8 mouse cellular contexts compared by ENCODE assay signal in the genomic region with DNA sequence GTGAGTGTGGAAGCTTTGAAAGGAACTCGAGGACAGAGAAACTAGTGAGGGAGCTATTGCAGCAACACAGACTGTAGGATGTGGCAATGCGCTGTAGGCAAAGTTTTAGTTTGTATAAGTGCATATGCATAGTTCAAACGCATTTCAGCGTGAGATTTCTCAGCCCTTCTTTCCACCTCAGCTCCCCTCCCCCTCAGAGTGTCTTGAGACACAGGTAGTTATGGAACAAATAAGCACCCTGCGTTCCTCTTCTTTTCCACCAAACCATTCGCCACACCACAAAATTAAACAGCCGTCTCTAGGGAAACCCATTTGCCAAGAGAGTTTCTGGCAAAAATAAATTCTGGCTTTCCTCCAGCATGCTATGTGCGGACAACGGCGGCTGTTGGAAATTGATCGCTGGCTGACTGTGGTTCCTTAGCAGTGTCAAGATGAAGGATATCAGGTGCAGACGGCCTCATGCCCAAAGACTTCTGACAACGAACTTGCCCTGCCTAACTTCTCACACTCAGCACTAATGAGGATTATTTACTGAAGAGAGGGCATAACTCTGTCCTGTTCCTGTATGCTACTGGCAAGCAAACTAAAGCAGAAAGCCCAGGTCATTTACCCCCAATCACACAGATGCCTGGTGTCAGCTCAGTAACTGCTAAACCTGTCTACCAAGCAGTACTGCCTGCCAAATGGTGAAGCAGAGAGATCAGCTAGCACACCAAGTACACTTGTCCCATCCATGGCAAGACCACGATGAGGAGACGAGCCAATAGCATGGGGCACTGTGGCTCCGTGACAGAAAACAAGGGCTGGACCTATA. TPM values are rescaled to one million over a fixed set of nuclear protein-coding genes. Genes with fewer than 3 reads are reported as not detected.
A peak's percentile ranks its signal among the peaks of the same experiment; 100 is the strongest.
DNase-seq lines count a peak whose midpoint lies in the region; ATAC-seq and TF ChIP-seq lines count a peak whose summit lies in the region.

No protein-coding gene starts in this region.

- H3K36me3 ChIP-seq in kidney, adult 2 months (ENCODE audit: control insufficient read depth, insufficient read depth, low read length), result no peaks in the 10 kb centered on the region
- no peaks in the 10 kb centered on the region for H3K36me3 ChIP-seq in liver, embryonic 11.5 days (ENCODE audit: control insufficient read depth, insufficient read depth, low read length)
- H3K36me3 ChIP-seq in midbrain, embryonic 13.5 days, result no peaks in the 10 kb centered on the region

- no peak overlapping the region; the same call in 1 of the 2 replicates for H3K4me3 ChIP-seq in kidney, adult 2 months (ENCODE audit: insufficient read depth, low read depth, low read length)
- no peak overlapping the region for H3K4me3 ChIP-seq in liver, embryonic 11.5 days (ENCODE audit: low read depth, low read length)
- H3K4me3 ChIP-seq in midbrain, embryonic 13.5 days (replicated peaks), result no peak overlapping the region

- no peaks in the 10 kb centered on the region for H3K9me3 ChIP-seq in liver, embryonic 11.5 days (ENCODE audit: control insufficient read depth, low read length)
- no peaks in the 10 kb centered on the region for H3K9me3 ChIP-seq in midbrain, embryonic 13.5 days

- no peaks in the 10 kb centered on the region for H3K27me3 ChIP-seq in kidney, adult 2 months (replicated peaks; ENCODE audit: control insufficient read depth, insufficient read depth, low read length)
- H3K27me3 ChIP-seq in liver, embryonic 11.5 days (replicated peaks; ENCODE audit: control insufficient read depth, insufficient read depth, low read length), result no peaks in the 10 kb centered on the region
- no peaks in the 10 kb centered on the region for H3K27me3 ChIP-seq in midbrain, embryonic 13.5 days

- ATAC-seq in erythroid progenitor cell, adult 5-6 weeks (replicated peaks; ENCODE audit: low FRiP score, poor library complexity, severe bottlenecking), result peak; percentile 47
- no peak for ATAC-seq in liver, embryonic 11.5 days (replicated peaks; ENCODE audit: low FRiP score)
- no peak for ATAC-seq in midbrain, embryonic 13.5 days

- H3K9ac ChIP-seq in liver, embryonic 11.5 days (ENCODE audit: low read depth, low read length), result peak overlapping the region; percentile 31; the same call in 1 of the 2 replicates
- no peak overlapping the region for H3K9ac ChIP-seq in midbrain, embryonic 13.5 days (replicated peaks)

- H3K4me2 ChIP-seq in liver, embryonic 11.5 days, result peak overlapping the region; percentile 53
- no peak overlapping the region for H3K4me2 ChIP-seq in midbrain, embryonic 13.5 days (replicated peaks)

- WGBS in kidney, adult 2 months, result 29% methylated on average over 16 of the region's 16 CpGs
- 62% methylated on average over 16 of the region's 16 CpGs for WGBS in liver, embryonic 11.5 days
- WGBS in midbrain, embryonic 13.5 days, result 85% methylated on average over 16 of the region's 16 CpGs

- no peak overlapping the region for H3K27ac ChIP-seq in kidney, adult 2 months (ENCODE audit: insufficient read depth, low read depth, low read length)
- H3K27ac ChIP-seq in liver, embryonic 11.5 days (ENCODE audit: low read depth, low read length), result peak overlapping the region; percentile 76
- H3K27ac ChIP-seq in midbrain, embryonic 13.5 days, result no peak overlapping the region

- TF ChIP-seq CTCF in kidney, adult 2 months (conservative IDR thresholded peaks at IDR 0.05; ENCODE audit: insufficient read depth, insufficient read length, low read depth, low read length), result no peak

- TF ChIP-seq POLR2A in kidney, adult 2 months (IDR thresholded peaks at IDR 0.05; ENCODE audit: low read depth, low read length), result no peak

- peaks cover 9% of the 10 kb centered on the region for H3K4me1 ChIP-seq in kidney, adult 2 months (ENCODE audit: control insufficient read depth, insufficient read depth, low read length)
- H3K4me1 ChIP-seq in liver, embryonic 11.5 days (replicated peaks; ENCODE audit: control insufficient read depth, insufficient read depth, low read length), result peaks cover 51% of the 10 kb centered on the region
- H3K4me1 ChIP-seq in midbrain, embryonic 13.5 days (replicated peaks), result no peaks in the 10 kb centered on the region; the same call in 1 of the 2 replicates

- peak; percentile 61 for DNase-seq in kidney, adult 2 months
- no peak for DNase-seq in kidney, postnatal 10 days
- DNase-seq in adipocyte (ENCODE audit: low spot score), result peak; percentile 85
- DNase-seq in heart, postnatal 4 days, result peak; percentile 39
- DNase-seq in liver, embryonic 11.5 days (ENCODE audit: low spot score), result no peak
- DNase-seq in right cerebral cortex, postnatal 4 days, result peak; percentile 13

RNA-seq across cellular contexts. Expression of a gene that starts 25.2 kb away (rescaled TPM):
- polyA plus RNA-seq in kidney, adult 2 months (2012; rRNA removed), result 4.4 and 7.0 TPM in 2 replicates
- 34.4 and 36.8 TPM in 2 replicates for total RNA-seq in erythroid progenitor cell, adult 5-6 weeks (2015; ENCODE audit: low replicate concordance)
- total RNA-seq in erythroid progenitor cell, adult 5-6 weeks (2017; ENCODE audit: low replicate concordance), result 10.4 and 26.4 TPM in 2 replicates
- 10 to 100 TPM; 11.6 to 13.5 TPM for total RNA-seq in heart, postnatal 4 days (2021)
- 19.5 and 20.6 TPM in 2 replicates for polyA plus RNA-seq in liver, embryonic 11.5 days (2014; fragmentation: Nextera tagmentation; extraction: Ambion mirVana)
- polyA plus RNA-seq in midbrain, embryonic 13.5 days (2015; fragmentation: Nextera tagmentation; extraction: Ambion mirVana), result 36.0 and 38.7 TPM in 2 replicates

Comparison
In these comparisons a context has a peak if more than half of its experiments do, and no peak if none do; other contexts are left out.
1. DNase-seq: peak in kidney, adult 2 months (single experiment), adipocyte (single experiment), heart, postnatal 4 days (single experiment) and right cerebral cortex, postnatal 4 days (single experiment); none in kidney, postnatal 10 days (single experiment) and liver, embryonic 11.5 days (single experiment).